Mouse (Mus musculus): ENCODE results near the gene Gm21983. TPM values are rescaled to one million over a fixed set of nuclear protein-coding genes. Genes with fewer than 3 reads are reported as not detected.

The Gm21983 gene
- polyA plus RNA-seq (2015; fragmentation: Nextera tagmentation; extraction: Ambion mirVana) = not detected in 2 replicates

GRCm38 (mm10) chr7:27180837-27181695 is at the start of gene Gm21983, which contains the start of gene Mia:
Gene Gm21983, minus strand, starts transcription at chr7:27181086.
Gene Mia, minus strand, starts transcription at chr7:27181157.

DNA sequence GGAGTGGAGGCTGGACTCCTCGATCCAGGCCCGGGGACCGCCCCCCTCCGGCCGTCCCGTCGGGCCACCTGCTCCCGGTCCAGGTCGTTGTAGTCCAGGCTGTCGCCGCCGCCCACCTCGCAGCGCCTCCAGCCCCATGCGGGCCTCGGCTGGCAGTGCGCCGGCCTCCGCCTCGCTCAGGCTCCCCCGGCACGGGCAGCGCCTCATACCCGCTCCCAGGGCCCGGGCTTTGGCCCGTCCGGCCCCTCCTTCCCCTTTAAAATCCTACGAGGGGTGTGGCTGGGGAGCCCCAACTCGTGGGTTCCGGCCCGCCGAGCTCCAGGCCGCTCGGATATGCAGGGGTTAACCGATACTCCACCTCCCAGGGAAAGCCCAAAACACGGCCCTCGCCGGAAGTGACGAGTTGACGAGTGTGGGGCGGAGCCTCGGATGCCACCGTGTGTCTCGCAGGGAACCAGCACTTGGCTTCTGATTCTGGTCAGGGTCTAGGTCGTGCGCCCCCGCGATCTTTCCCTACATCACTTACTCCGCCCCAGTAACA is 47.5 kb upstream of the Gm21983 start, which contains the start of gene Itpkc:
Gene Itpkc, minus strand, starts transcription at position 381 of the 541 bp plus-strand sequence.

DNA sequence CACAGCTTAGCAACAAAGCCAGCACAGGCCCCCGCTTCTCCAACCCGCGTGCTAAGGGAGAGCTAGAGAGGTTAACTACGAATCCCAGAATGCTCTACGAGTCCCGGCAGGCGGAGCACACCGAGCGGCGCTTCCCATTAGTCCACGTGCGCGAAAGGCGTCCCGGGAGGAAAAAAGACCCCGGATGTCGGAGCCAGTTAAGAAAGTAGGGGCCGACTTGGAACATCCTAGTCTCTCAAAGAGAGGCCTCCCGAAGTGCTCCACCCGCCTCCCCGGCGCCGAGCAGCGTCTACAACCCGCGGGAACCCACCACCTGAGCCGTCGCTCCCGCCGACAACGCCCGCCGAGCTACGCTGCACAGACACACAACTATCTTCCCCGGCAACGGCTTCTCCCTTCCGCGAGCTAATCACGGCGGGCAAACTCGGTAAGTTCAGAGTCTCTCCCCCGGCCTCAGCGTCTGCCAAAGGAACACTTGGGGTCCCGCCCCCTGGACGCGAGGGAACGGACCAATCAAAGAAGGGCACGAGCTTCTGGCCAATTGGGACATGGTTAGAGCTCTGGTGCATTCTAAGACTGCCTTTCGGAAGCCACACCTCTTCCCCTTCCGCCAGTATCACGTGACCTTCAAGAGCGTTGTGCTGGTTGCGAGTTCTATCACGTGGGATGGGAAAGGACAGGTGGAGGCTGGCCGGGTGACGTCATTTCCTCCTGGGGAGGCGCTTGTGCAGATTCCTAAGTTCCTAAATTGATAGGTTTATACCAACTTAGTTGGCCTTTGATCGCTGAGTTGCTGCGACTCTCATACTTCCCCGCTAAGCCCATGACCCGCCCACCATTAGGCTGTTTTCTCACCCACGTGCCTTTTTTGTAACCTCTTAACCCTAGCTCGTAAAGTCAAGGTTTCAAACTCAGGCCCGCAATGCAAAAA is 15.1 kb upstream of the Gm21983 start, which contains the start of the genes BC024978 and Snrpa:
Gene BC024978, plus strand, starts transcription at position 101 of the 931 bp plus-strand sequence.
Gene Snrpa, minus strand, starts transcription at position 591 of the 931 bp plus-strand sequence.

GRCm38 (mm10) chr7:27178324-27179216 is 2.3 kb downstream of the Gm21983 start, which contains the start of gene Rab4b:
Gene Rab4b, minus strand, starts transcription at chr7:27178896.

DNA sequence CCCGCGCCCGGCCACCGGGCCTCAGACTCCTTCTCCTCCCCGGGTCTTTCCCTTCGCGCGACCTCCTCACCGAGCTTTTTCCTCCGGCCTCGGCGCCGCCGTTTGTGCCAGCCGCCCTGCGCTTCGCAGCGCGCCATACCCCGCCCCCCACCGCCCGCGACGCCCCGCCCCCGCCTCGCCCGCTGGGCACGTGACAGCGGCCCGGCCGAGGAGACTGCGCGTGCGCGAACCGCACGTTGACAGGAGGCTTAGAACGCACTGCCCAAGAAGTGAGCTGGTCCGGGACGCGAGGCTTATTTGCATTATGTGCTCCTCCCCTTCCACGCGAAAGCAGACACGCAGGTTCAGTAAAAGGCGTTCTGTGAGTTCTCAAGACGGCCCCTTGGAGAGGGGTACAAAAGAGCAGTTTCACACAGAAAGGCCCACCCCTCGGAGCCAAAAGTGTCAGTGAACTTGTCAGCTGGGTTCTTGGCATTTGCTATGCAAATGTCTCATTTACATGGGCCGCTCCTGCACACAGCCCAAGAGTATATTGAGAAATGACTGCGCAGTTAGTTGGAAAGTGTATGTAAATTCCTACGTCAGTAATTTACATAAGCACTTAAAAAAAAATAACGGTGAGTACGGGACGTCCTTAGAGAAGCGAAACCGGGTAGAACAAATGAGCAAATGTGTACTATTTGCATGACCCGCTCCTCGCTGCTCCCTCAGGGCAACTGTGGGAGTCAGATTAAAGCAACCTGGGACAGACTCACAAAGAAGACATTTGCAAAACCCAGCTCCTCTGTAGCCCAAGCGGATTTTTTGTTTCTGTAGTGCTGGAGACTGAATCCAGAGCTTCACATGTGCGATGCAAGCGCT is 14.0 kb downstream of the Gm21983 start, which contains the start of gene Egln2:
Gene Egln2, minus strand, starts transcription at position 189 of the 861 bp plus-strand sequence.

DNA sequence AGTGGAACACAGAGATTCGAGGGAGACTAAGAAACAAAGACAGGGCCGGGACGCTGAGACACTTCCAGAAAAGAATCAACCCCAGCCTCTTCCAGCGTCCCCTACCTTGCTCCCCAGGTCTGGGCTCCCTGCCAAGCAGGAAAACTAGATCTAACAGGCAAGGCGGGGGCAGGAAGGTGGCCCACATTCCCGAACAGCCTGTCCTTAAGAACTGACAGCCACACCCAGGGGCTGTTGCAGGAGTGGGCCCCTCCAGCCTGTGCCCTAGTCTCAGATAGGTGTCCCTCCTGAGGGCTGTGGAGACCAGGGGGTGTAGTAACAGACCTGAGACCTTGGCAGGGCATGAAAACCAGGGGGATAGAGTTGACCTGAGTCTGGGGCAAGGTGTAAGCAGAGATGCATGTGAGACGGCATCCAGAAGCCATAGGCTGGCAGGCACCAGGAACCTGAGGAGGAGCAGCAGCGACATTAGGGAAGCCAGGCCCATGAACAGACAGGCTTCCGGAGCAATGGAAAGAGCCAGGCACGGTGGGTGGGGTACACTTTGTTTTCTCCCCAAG is 27.6 kb downstream of the Gm21983 start, which contains the start of gene Cyp2t4:
Gene Cyp2t4, plus strand, starts transcription at position 510 of the 560 bp plus-strand sequence.

GRCm38 (mm10) chr7:27119676-27120075 is 61.2 kb downstream of the Gm21983 start, which contains the start of gene Cyp2f2:
Gene Cyp2f2, plus strand, starts transcription at chr7:27119909.

MicroRNAs within 50 kb of the gene (microRNA counts, 519-probe panel; counts per million panel counts)
- microRNA mmu-miR-1191 = not detected

Small RNA genes within 50 kb of the gene (microRNA-seq; reads per million reads assigned to microRNA genes)
- gene Mir1191 (1.5 reads per million), gene Mir3101 (not detected)

Other genes with a start within 250 kb of the Gm21983 start
- not detected in 2 replicates for gene Cyp2a22, start 241.7 kb downstream of the Gm21983 start, polyA plus RNA-seq (2015; fragmentation: Nextera tagmentation; extraction: Ambion mirVana)
- not detected in 2 replicates for gene Cyp2a12, start 152.0 kb downstream of the Gm21983 start, polyA plus RNA-seq (2015; fragmentation: Nextera tagmentation; extraction: Ambion mirVana)
- gene Cyp2f2, start 61.2 kb downstream of the Gm21983 start, polyA plus RNA-seq (2015; fragmentation: Nextera tagmentation; extraction: Ambion mirVana) = 1.2 TPM in 2 replicates
- not detected in 2 replicates for gene Cyp2t4, start 27.4 kb downstream of the Gm21983 start, polyA plus RNA-seq (2015; fragmentation: Nextera tagmentation; extraction: Ambion mirVana)
- gene Egln2, start 14.3 kb downstream of the Gm21983 start, polyA plus RNA-seq (2015; fragmentation: Nextera tagmentation; extraction: Ambion mirVana) = 51.9 and 54.2 TPM in 2 replicates
- 78.5 and 84.2 TPM in 2 replicates for gene Rab4b, start 2.2 kb downstream of the Gm21983 start, polyA plus RNA-seq (2015; fragmentation: Nextera tagmentation; extraction: Ambion mirVana)
- gene Mia, start 71 bp upstream of the Gm21983 start, polyA plus RNA-seq (2015; fragmentation: Nextera tagmentation; extraction: Ambion mirVana) = 0.49 and 0.75 TPM in 2 replicates
- 2.2 and 2.4 TPM in 2 replicates for gene BC024978, start 14.7 kb upstream of the Gm21983 start, polyA plus RNA-seq (2015; fragmentation: Nextera tagmentation; extraction: Ambion mirVana)
- gene Snrpa, start 15.2 kb upstream of the Gm21983 start, polyA plus RNA-seq (2015; fragmentation: Nextera tagmentation; extraction: Ambion mirVana) = 88.1 and 89.0 TPM in 2 replicates
- 3.4 and 3.6 TPM in 2 replicates for gene Itpkc, start 47.6 kb upstream of the Gm21983 start, polyA plus RNA-seq (2015; fragmentation: Nextera tagmentation; extraction: Ambion mirVana)
- gene Coq8b, start 51.9 kb upstream of the Gm21983 start, polyA plus RNA-seq (2015; fragmentation: Nextera tagmentation; extraction: Ambion mirVana) = 13.0 and 14.1 TPM in 2 replicates
- gene Numbl, start 77.3 kb upstream of the Gm21983 start, polyA plus RNA-seq (2015; fragmentation: Nextera tagmentation; extraction: Ambion mirVana) = 21.1 and 22.5 TPM in 2 replicates
- gene Ltbp4, start 156.6 kb upstream of the Gm21983 start, polyA plus RNA-seq (2015; fragmentation: Nextera tagmentation; extraction: Ambion mirVana) = 100 and 115 TPM in 2 replicates
- gene Shkbp1, start 174.9 kb upstream of the Gm21983 start, polyA plus RNA-seq (2015; fragmentation: Nextera tagmentation; extraction: Ambion mirVana) = 26.1 and 28.3 TPM in 2 replicates
- 0.51 and 1.5 TPM in 2 replicates for gene Gm20479, start 176.3 kb upstream of the Gm21983 start, polyA plus RNA-seq (2015; fragmentation: Nextera tagmentation; extraction: Ambion mirVana)